ENCODE assay signal across 17 mouse cellular contexts in the genomic region with DNA sequence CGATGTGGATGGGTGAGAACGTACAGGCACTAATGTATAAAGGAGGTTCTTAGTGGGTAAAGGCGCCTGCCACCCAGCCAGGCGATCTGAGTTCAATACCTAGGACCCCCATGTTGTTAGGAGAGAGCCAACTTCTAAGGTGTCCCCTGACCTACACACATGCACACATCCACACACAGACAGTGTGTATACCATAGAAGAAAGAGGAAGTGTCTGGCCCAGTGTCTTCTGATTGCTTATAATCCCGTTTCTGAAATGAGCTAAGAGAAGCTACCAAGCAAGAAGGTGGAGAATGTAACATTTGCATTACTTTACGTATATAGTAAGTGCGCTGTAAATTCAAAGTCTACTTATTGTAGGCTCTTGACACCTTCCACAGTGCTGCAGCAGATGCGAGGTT.
"Had no signal": no experiment of that assay in that cellular context is flagged by ENCODE, and none has a peak within 500 bp of the region (broad histone marks: within the 10 kb centered on the region; RNA-seq: fewer than 3 reads in every experiment).

No protein-coding gene starts in this region.

- H3K27me3 ChIP-seq: limb, embryonic 15.5 days; megakaryocyte, embryonic 14.5 days; midbrain, embryonic 13.5 days; neural tube, embryonic 13.5 days; stomach, embryonic 15.5 days had no signal

- H3K4me3 ChIP-seq: layer of hippocampus, adult 2 months; left cerebral cortex, adult 2 months; limb, embryonic 12.5 days; limb, embryonic 15.5 days; megakaryocyte, embryonic 14.5 days; midbrain, embryonic 10.5 days; midbrain, embryonic 13.5 days; myocyte; neural tube, embryonic 13.5 days; stomach, embryonic 15.5 days had no signal

- ATAC-seq: liver, postnatal 0 days; lung, postnatal 0 days; midbrain, embryonic 13.5 days; midbrain, embryonic 16.5 days had no signal

- H3K9me3 ChIP-seq: limb, embryonic 12.5 days; limb, embryonic 15.5 days; megakaryocyte, embryonic 14.5 days; midbrain, embryonic 10.5 days; midbrain, embryonic 13.5 days; neural tube, embryonic 13.5 days; stomach, embryonic 15.5 days had no signal

- H3K4me1 ChIP-seq: midbrain, embryonic 13.5 days; stomach, embryonic 15.5 days had no signal

- H3K36me3 ChIP-seq: limb, embryonic 12.5 days; limb, embryonic 15.5 days; midbrain, embryonic 10.5 days; midbrain, embryonic 13.5 days; neural tube, embryonic 13.5 days; stomach, embryonic 15.5 days had no signal

- DNase-seq: kidney, postnatal 25 days; layer of hippocampus, adult 9-11 months; liver, postnatal 0 days; lung, embryonic 14.5 days; thymus, postnatal 25 days had no signal
